Mouse (Mus musculus) spleen, adult 2 months (tissue): ENCODE data around the gene Hoxb3. TPM values are rescaled to one million over a fixed set of nuclear protein-coding genes. Genes with fewer than 3 reads are reported as not detected.

ENCODE experiments used
- DNase-seq, 2 experiments: peaks; one replicate each; pipeline versions ENCODE4 v3.0.0 to v3.0.0-alpha.2; 2012 to 2021; ENCODE audit warnings: low spot score in 2 of 2, low read depth in 1 of 2
- H3K27ac ChIP-seq: fragments of 200-500 bp; 2 replicates; pipeline ENCODE4 v1.5.1; 2012; ENCODE audit warnings: low read length, inconsistent platforms; ENCODE audit not compliant: insufficient read depth
- H3K27me3 ChIP-seq: fragments of 200-500 bp; 2 replicates; pipeline ENCODE4 v1.6.1; 2012; ENCODE audit warnings: mild to moderate bottlenecking, moderate library complexity, low read length, inconsistent platforms; ENCODE audit not compliant: control insufficient read depth, insufficient read depth
- H3K36me3 ChIP-seq: fragments of 200-500 bp; 2 replicates; pipeline ENCODE4 v1.6.1; 2012; ENCODE audit warnings: mild to moderate bottlenecking, low read length, inconsistent platforms; ENCODE audit not compliant: control insufficient read depth, insufficient read depth
- H3K4me1 ChIP-seq: fragments of 200-500 bp; 2 replicates; pipeline ENCODE4 v1.6.1; 2011; ENCODE audit warnings: inconsistent platforms; ENCODE audit not compliant: control insufficient read depth, insufficient read depth, insufficient read length
- H3K4me3 ChIP-seq: fragments of 200-500 bp; 2 replicates; pipeline ENCODE4 v1.5.1; 2011; ENCODE audit warnings: mild to moderate bottlenecking, inconsistent platforms; ENCODE audit not compliant: insufficient read depth, insufficient read length; ENCODE audit errors: extremely low read depth
- CTCF ChIP-seq: fragments of 200-500 bp; IDR thresholded peaks from 2 replicates; pipeline ENCODE4 v1.5.1; 2011; ENCODE audit warnings: mild to moderate bottlenecking, inconsistent platforms; ENCODE audit not compliant: insufficient read depth, insufficient read length, insufficient replicate concordance; ENCODE audit errors: extremely low read depth
- POLR2A ChIP-seq: fragments of 200-500 bp; IDR thresholded peaks from 2 replicates; pipeline ENCODE4 v1.6.1; 2011; ENCODE audit warnings: low read depth, low read length, inconsistent platforms
- WGBS: fragments of 180-500 bp; shearing (Covaris S2); methylation state at CpG from one replicate; pipeline ENCODE4 v1.1.7; 2018; 5-methylcytosine and 5-hydroxymethylcytosine counted together
- polyA plus RNA-seq: library from polyadenylated mRNA; depleted of rRNA; stranded (reverse); fragments of >200 nt; gene quantifications from 2 replicates; pipeline ENCODE4 v1.2.3, GENCODE M21; 2012

Gene Hoxb3
- polyA plus RNA-seq, 1 experiment: 2.0 TPM

DNA sequence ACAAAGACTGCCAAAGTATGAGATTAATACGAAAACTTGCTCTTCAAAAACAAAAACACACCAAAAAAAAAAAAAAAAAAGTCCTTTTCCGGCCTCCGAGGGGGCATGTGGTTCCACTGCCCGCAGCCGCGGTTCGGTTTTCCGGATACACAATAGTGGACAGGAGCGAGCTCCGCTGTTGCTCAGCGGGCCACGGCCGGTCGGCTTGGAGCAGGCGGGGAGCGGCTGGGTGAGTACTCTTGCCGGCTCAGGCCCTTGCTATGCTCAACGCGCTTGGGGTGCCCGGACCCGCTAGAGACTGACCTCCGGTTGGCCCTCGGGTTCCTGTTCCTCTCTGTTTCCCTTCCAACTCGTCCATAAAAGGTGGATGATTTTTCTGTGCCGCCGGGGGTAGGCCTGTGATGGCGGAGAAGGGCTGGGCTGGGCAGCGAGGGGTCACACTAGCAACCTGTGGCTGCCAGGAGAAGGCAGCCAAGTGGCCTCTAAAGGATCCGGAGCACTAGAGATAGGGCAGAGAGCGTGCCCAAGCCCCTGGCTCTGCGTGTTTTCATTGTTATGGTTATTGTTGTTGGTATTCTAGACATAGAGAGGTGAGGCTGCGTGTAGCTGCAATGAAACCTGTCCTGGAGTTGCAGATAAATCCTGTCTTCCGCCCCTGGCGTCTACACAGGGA, 8.3 kb upstream of the Hoxb3 start:
- peak overlapping the region; percentile 48; the same call in 1 of the 2 replicates for H3K4me3 ChIP-seq
- DNase-seq: peak in 1 of 2 experiments; percentile 15

DNA sequence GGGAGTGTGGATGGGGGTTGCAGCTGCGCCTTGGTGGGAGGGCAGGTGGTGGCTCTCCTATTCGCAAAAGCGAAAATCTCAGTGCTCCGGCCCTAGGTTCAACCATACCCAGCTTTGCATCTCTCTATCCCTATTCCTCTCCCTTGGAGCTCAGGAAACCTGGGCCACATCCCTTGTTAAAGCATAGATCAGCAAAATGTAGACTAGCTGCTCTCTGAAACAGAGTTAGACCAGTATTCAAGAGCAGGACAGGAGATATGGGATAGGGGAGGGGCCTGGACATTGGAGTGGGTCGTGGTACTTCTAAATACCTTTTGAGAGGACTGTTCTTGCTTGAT, 7.8 kb upstream of the Hoxb3 start:
- no peak for DNase-seq
- WGBS: 52% methylated on average over 5 of the region's 5 CpGs
- Histone ChIP-seq H3K4me1 (peaks cover 11% of the 10 kb centered on the region), H3K4me3 (peak overlapping the region; percentile 48; the same call in 1 of the 2 replicates), H3K36me3 (no peaks in the 10 kb centered on the region), H3K27ac (peak overlapping the region; percentile 50; the same call in 1 of the 2 replicates), H3K27me3 (peaks cover 18% of the 10 kb centered on the region)
- TF ChIP-seq POLR2A (no peak), CTCF (no peak)

More for the DNA sequence above, 8.3 kb upstream of the Hoxb3 start:
- H3K27ac ChIP-seq: peak overlapping the region; percentile 50; the same call in 1 of the 2 replicates
- TF ChIP-seq POLR2A (no peak), CTCF (no peak)
- peaks cover 11% of the 10 kb centered on the region for H3K4me1 ChIP-seq
- H3K36me3 ChIP-seq: no peaks in the 10 kb centered on the region
- WGBS: 10% methylated on average over 34 of the region's 34 CpGs
- H3K27me3 ChIP-seq: peaks cover 18% of the 10 kb centered on the region

GRCm38 (mm10) chr11:96316696-96317607, 6.2 kb upstream of the Hoxb3 start:
- WGBS: 84% methylated on average over 18 of the region's 18 CpGs
- H3K27ac ChIP-seq: no peak overlapping the region
- H3K4me1 ChIP-seq: peaks cover 8% of the 10 kb centered on the region
- peaks cover 16% of the 10 kb centered on the region for H3K27me3 ChIP-seq
- TF ChIP-seq POLR2A (no peak), CTCF (no peak)
- H3K4me3 ChIP-seq: no peak overlapping the region
- DNase-seq: no peak
- no peaks in the 10 kb centered on the region for H3K36me3 ChIP-seq

DNA sequence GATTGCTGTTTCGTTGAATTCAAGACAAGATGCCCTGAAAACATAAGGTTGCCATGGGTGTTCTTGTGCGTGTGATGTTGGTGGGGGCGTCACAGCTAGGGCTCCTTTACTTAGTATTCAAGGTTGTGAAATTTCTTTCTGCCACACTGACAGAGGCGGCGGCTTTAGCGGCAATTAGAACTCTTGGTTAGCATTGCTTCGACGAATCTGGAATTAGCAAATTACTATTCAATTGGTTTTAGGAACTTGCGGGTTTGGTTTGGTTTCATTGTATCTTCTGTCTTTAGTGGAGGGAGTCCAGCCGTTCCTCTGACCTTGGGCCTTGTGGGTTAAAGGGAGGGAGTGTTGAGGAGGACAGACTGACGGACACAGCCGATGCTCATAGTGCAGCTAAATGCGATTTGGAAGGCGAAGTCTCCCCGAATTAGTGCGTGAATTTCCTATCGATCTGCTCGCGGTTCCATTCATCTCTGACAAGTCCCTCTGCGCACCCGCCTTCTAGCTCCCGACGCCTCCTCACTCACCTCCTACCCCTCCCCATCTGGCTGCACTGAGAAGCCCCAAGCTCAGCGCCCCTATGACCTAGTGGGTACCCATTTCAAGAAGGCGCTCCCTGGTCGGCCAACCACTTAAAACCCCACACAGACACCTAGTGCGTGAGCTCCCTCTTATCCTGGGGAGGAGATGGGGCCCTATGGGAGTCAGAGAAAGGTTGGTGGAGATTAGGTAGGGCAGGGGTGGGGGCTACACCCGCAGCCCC, 5.3 kb upstream of the Hoxb3 start, which contains the start of gene Hoxb4:
Gene Hoxb4 (plus strand): TSS at position 660 of the 760 bp plus-strand sequence.
- no peak for TF ChIP-seq CTCF
- TF ChIP-seq POLR2A: no peak
- H3K4me3 ChIP-seq: peak within 1 kb of the TSS; percentile 63
- H3K27me3 ChIP-seq: peaks cover 13% of the 10 kb centered on the region
- H3K4me1 ChIP-seq: peaks cover 8% of the 10 kb centered on the region
- H3K36me3 ChIP-seq: no peaks in the 10 kb centered on the region
- WGBS: 35% methylated on average over 28 of the region's 28 CpGs
- no peak for DNase-seq
- H3K27ac ChIP-seq: peak within 1 kb of the TSS; percentile 74

DNA sequence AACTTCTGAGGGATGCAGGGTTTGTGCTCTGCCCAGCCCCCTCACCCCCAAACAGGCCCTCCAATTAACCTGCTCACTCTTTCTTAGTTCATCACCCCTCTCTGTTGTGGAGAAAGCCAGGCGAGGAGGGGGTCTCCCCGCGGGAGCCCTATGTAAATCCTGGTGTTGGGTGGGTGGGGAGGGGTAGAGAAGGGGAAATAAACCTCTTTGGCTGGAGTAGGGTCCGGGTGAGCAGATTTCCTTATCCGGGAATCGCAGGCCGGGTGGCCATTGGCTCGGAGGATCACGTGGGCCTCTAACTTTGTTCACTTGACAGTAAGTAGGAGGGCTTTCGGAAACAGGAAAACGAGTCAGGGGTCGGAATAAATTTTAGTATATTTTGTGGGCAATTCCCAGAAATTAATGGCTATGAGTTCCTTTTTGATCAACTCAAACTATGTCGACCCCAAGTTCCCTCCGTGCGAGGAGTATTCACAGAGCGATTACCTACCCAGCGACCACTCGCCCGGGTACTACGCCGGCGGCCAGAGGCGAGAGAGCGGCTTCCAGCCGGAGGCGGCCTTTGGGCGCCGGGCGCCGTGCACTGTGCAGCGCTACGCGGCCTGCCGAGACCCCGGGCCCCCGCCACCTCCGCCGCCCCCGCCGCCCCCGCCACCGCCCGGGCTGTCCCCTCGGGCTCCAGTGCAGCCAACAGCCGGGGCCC, 4.6 kb upstream of the Hoxb3 start:
- Histone ChIP-seq H3K27me3 (peaks cover 13% of the 10 kb centered on the region), H3K4me1 (peaks cover 8% of the 10 kb centered on the region), H3K27ac (peak overlapping the region; percentile 74), H3K36me3 (no peaks in the 10 kb centered on the region), H3K4me3 (peak overlapping the region; percentile 63)
- WGBS: under 1% methylated on average over 45 of the region's 45 CpGs
- TF ChIP-seq CTCF (no peak), POLR2A (peak; percentile 15; the same call in 1 of the 2 replicates)
- DNase-seq: peak; percentile 30 to 68
